Mouse (Mus musculus) midbrain, postnatal 0 days (tissue): ENCODE measurements around the gene Eps15l1. TPM values are rescaled to one million over a fixed set of nuclear protein-coding genes. Genes with fewer than 3 reads are reported as not detected.

Source experiments
- ATAC-seq: fragments of 200-750 bp; cut with Nextera tagmentation; 2 replicates; pipeline ENCODE4 v1.8.0; 2017; ENCODE audit warnings: moderate number of reproducible peaks, mild to moderate bottlenecking, moderate TSS enrichment, moderate library complexity; ENCODE audit not compliant: low FRiP score
- DNase-seq: peaks from one replicate; pipeline ENCODE4 v3.0.0-alpha.2; 2015; ENCODE audit warnings: low spot score
- H3K27ac ChIP-seq: fragments of 300-500 bp; sonication (generic); 2 replicates; pipeline ENCODE4 v1.5.1; 2014; ENCODE audit warnings: low read depth, mild to moderate bottlenecking, low read length, mixed read lengths
- H3K27me3 ChIP-seq: fragments of 300-500 bp; sonication (generic); 2 replicates; pipeline ENCODE4 v1.6.1; 2014; ENCODE audit warnings: low read length, control low read depth, mixed read lengths; ENCODE audit not compliant: insufficient read depth
- H3K36me3 ChIP-seq: fragments of 300-500 bp; sonication (generic); 2 replicates; pipeline ENCODE4 v1.6.1; 2014; ENCODE audit warnings: low read length, control low read depth, mixed read lengths; ENCODE audit not compliant: insufficient read depth
- H3K4me1 ChIP-seq: fragments of 300-500 bp; sonication (generic); 2 replicates; pipeline ENCODE4 v1.6.1; 2014; ENCODE audit warnings: mild to moderate bottlenecking, control low read depth, antibody characterized with exemption, low read length, mixed read lengths; ENCODE audit not compliant: insufficient read depth
- H3K4me2 ChIP-seq: fragments of 300-500 bp; sonication (generic); 2 replicates; pipeline ENCODE4 v1.6.1; 2014; ENCODE audit warnings: low read depth, mild to moderate bottlenecking, low read length, mixed read lengths; ENCODE audit not compliant: poor library complexity, severe bottlenecking
- H3K4me3 ChIP-seq: fragments of 300-500 bp; sonication (generic); 2 replicates; pipeline ENCODE4 v1.5.1; 2014; ENCODE audit warnings: low read depth, mild to moderate bottlenecking, low read length, moderate library complexity
- H3K9ac ChIP-seq: fragments of 300-500 bp; sonication (generic); replicated peaks from 2 replicates; pipeline ENCODE4 v1.6.1; 2014; ENCODE audit warnings: mild to moderate bottlenecking, low read length, moderate library complexity, mixed read lengths; ENCODE audit not compliant: poor library complexity, severe bottlenecking
- H3K9me3 ChIP-seq: fragments of 300-500 bp; sonication (generic); 2 replicates; pipeline ENCODE4 v1.6.1; 2016; ENCODE audit warnings: low read length, control low read depth
- CTCF ChIP-seq: IDR thresholded peaks from 2 replicates; pipeline ENCODE4 v1.5.1; 2016; ENCODE audit warnings: antibody characterized with exemption, mild to moderate bottlenecking
- WGBS: fragments of 180-500 bp; shearing (Covaris S2); extraction: QIAGEN DNeasy Blood & Tissue Kit; methylation state at CpG from one replicate; pipeline ENCODE4 v1.1.7; 2014; 5-methylcytosine and 5-hydroxymethylcytosine counted together
- polyA plus RNA-seq: library from polyadenylated mRNA; unstranded; fragments of >200 nt; fragmentation: Nextera tagmentation; extraction: Ambion mirVana; gene quantifications from 2 replicates; pipeline ENCODE4 v1.2.1, GENCODE M21; 2015
- total RNA-seq: library from RNA; depleted of rRNA; stranded (reverse); fragments of >200 nt; gene quantifications from 2 replicates; pipeline ENCODE4 v1.2.3, GENCODE M21; 2014

Eps15l1 gene
- total and polyA plus RNA-seq, 2 experiments from 2014 or later: 51.3 to 65.7 TPM

DNA sequence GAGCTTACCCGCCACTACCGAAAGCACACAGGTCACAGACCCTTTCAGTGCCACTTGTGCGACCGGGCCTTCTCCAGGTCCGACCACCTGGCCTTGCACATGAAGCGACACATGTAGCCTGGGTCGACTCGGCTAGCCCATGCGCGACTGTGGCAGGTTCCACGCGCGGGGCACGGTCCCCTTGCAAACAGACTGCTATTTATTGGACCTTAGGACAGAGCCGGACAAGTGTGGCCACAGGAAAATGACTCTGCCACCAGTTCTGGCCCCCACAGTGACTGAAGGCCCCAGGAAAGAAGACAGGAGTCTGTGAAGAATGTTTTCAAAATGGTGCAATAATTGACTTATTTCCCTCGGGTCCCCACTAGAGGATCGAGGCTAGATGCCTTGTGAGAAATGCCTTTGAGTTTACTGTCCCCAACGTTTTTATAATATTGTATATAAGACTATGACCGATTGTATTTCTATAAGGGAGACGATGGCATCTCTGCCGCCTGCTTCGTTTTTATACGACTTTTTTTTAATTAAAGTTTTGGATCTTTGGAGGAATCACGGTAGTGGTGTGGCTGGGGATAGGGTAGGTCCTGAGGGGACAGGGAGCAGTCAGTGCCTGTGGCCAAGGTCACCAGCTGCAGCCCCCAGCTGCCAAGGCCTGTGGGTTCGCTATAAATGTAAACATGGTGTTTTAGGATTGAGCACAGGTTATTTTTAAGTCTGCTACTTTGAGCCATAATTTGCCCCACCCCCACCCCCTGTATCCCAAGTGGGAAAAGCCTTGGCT is 100.3 kb downstream of the Eps15l1 start:
- Histone ChIP-seq H3K27me3 (peaks cover 22% of the 10 kb centered on the region), H3K4me2 (0 out of 2 replicates have a peak overlapping the region, but pooled peaks have one; percentile 59), H3K27ac (no peak overlapping the region), H3K36me3 (no peaks in the 10 kb centered on the region), H3K4me1 (no peaks in the 10 kb centered on the region), H3K4me3 (peak overlapping the region; percentile 44; the same call in 1 of the 2 replicates), H3K9ac (no peak overlapping the region), H3K9me3 (no peaks in the 10 kb centered on the region)
- 66% methylated on average over 25 of the region's 25 CpGs for WGBS
- TF ChIP-seq CTCF: no peak
- DNase-seq (no peak), ATAC-seq (no peak)

GRCm38 (mm10) chr8:72319921-72320802 is 101.1 kb downstream of the Eps15l1 start:
- DNase-seq (no peak), ATAC-seq (no peak)
- Histone ChIP-seq H3K36me3 (no peaks in the 10 kb centered on the region), H3K27ac (no peak overlapping the region), H3K9me3 (no peaks in the 10 kb centered on the region), H3K4me3 (peak overlapping the region; percentile 44), H3K4me2 (peak overlapping the region; percentile 59), H3K4me1 (no peaks in the 10 kb centered on the region), H3K9ac (peak overlapping the region; percentile 56), H3K27me3 (peaks cover 22% of the 10 kb centered on the region)
- WGBS: 11% methylated on average over 44 of the region's 55 CpGs
- no peak for TF ChIP-seq CTCF

DNA sequence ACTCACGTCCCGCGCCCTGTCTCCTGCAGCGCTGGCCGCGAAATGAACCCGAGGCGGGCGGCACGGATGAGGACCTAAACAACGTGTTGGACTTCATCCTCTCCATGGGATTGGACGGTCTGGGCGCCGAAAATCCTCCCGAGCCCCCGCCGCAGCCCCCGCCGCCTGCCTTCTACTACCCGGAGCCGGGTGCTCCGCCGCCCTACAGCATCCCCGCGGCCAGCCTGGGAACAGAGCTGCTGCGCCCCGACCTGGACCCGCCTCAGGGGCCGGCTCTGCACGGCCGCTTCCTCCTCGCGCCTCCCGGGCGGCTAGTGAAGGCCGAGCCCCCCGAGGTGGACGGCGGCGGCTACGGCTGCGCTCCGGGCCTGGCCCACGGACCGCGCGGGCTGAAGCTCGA is 101.9 kb downstream of the Eps15l1 start:
- Histone ChIP-seq H3K4me3 (peak overlapping the region; percentile 44), H3K9ac (peak overlapping the region; percentile 56), H3K27ac (no peak overlapping the region), H3K36me3 (no peaks in the 10 kb centered on the region), H3K4me1 (no peaks in the 10 kb centered on the region), H3K9me3 (no peaks in the 10 kb centered on the region), H3K4me2 (peak overlapping the region; percentile 59), H3K27me3 (peaks cover 22% of the 10 kb centered on the region)
- DNase-seq (no peak), ATAC-seq (peak; percentile 11; the same call in 1 of the 2 replicates)
- TF ChIP-seq CTCF: no peak
- WGBS: under 1% methylated on average over 34 of the region's 48 CpGs

- Histone ChIP-seq H3K4me3 (peak within 1 kb of the TSS; percentile 44), H3K36me3 (no peaks in the 10 kb centered on the region), H3K27ac (no peak within 1 kb of the TSS), H3K27me3 (peaks cover 22% of the 10 kb centered on the region), H3K9ac (peak within 1 kb of the TSS; percentile 56), H3K4me2 (peak within 1 kb of the TSS; percentile 59), H3K4me1 (no peaks in the 10 kb centered on the region), H3K9me3 (no peaks in the 10 kb centered on the region)
- peak; percentile 90 for ATAC-seq
- DNase-seq: peak; percentile 85
- TF ChIP-seq CTCF: no peak
- WGBS: under 1% methylated on average over 46 of the region's 46 CpGs
These were observed 102.4 kb downstream of the Eps15l1 start, which contains the start of gene Klf2 for GRCm38 (mm10) chr8:72318801-72319322. Gene Klf2, plus strand, starts transcription at chr8:72319033.

GRCm38 (mm10) chr8:72317741-72318301 is 103.4 kb downstream of the Eps15l1 start:
- Histone ChIP-seq H3K9ac (no peak overlapping the region), H3K27me3 (peaks cover 22% of the 10 kb centered on the region), H3K27ac (no peak overlapping the region), H3K9me3 (no peaks in the 10 kb centered on the region), H3K4me1 (no peaks in the 10 kb centered on the region), H3K4me2 (no peak overlapping the region), H3K36me3 (no peaks in the 10 kb centered on the region), H3K4me3 (no peak overlapping the region)
- 49% methylated on average over 5 of the region's 5 CpGs for WGBS
- no peak for TF ChIP-seq CTCF
- no peak for ATAC-seq
- no peak for DNase-seq
